Mouse (Mus musculus) ES-E14 (cell line): ENCODE measurements around the gene Prrt4.

Source experiments
- HCFC1 ChIP-seq: IDR thresholded peaks from 2 replicates; pipeline ENCODE4 v1.6.1; 2012; ENCODE audit warnings: low read length, inconsistent platforms, borderline replicate concordance; ENCODE audit not compliant: insufficient read depth
- MAFK ChIP-seq: IDR thresholded peaks from 2 replicates; pipeline ENCODE4 v1.6.1; 2014; ENCODE audit warnings: mild to moderate bottlenecking, low read depth, low read length, inconsistent platforms; ENCODE audit not compliant: insufficient read depth

DNA sequence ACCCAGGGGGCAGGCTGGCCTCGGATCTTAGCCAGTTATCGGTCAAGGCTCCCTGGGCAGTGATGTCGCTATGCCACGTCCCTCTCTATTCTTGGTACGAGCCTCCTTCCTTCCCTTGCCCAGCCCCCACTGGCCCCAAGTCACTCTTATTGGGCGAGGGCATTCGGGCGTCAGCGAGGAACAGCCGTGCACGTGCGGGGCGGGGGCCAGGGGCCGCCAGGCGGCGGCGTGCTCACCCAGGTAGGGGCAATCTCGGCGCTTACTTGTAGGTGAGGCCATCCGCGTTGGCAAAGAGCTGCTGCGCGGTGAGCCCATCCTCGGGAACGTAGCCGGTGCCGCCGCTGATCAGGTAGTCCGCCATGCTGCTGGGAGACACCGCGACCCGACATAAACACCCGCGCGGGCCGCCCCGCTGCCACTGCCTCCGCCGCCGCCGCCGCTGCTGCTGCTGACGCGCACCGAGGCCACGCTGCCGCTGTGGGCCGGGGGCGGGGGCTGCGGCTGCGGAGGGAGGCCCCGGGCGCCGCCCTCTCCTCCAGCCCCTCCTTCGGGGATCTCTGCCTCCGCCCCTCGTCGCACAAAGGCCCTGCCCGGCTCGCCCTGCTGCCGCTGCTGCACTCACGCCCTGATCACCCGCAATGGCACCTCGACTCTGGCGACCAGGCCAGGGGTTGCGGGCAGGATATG lies 32.6 kb upstream of the Prrt4 start:
- no peak for TF ChIP-seq HCFC1
- no peak for TF ChIP-seq MAFK
